Mouse (Mus musculus) left cerebral cortex, adult 9 months (tissue): ENCODE measurements around the gene Sigmar1.
A peak's percentile ranks its signal among the peaks of the same experiment; 100 is the strongest.
"Not testable (repeated sequence)": the region's sequence is repeated elsewhere in the genome, so short reads cannot be mapped to it uniquely, and the experiment has no call there.

Experiments used
- DNase-seq, 2 experiments: peaks; one replicate each; pipeline ENCODE4 v3.0.0; 2022; ENCODE audit warnings: low spot score in 2 of 2

The Sigmar1 gene

GRCm38 (mm10) chr4:41711705-41712375, 44.1 kb downstream of the Sigmar1 start:
- no peak for DNase-seq

- no peak for DNase-seq
These were observed 45.7 kb downstream of the Sigmar1 start for GRCm38 (mm10) chr4:41710229-41710628.

GRCm38 (mm10) chr4:41708192-41708745, 47.7 kb downstream of the Sigmar1 start:
- DNase-seq, result peak in 1 of 2 experiments; percentile 63

GRCm38 (mm10) chr4:41707011-41707535, 48.9 kb downstream of the Sigmar1 start:
- peak; percentile 74 to 87 for DNase-seq

- no peak for DNase-seq
These were observed 49.8 kb downstream of the Sigmar1 start for GRCm38 (mm10) chr4:41705922-41706754.

- DNase-seq, result no peak
These were observed 51.3 kb downstream of the Sigmar1 start for GRCm38 (mm10) chr4:41704651-41705050.

- not testable (repeated sequence) for DNase-seq
These were observed 53.7 kb downstream of the Sigmar1 start for GRCm38 (mm10) chr4:41702226-41702625.

GRCm38 (mm10) chr4:41700224-41700623, 55.7 kb downstream of the Sigmar1 start:
- not testable (repeated sequence) for DNase-seq

- DNase-seq, result not testable (repeated sequence)
These were observed 56.2 kb downstream of the Sigmar1 start, which contains the start of gene Il11ra1 for GRCm38 (mm10) chr4:41699783-41700182. Gene Il11ra1, plus strand, starts transcription at chr4:41699989.

GRCm38 (mm10) chr4:41698421-41699016, 57.4 kb downstream of the Sigmar1 start:
- DNase-seq, result not testable (repeated sequence)

- peak in 1 of 2 experiments; percentile 86 for DNase-seq
These were observed 58.8 kb downstream of the Sigmar1 start, which contains the start of gene Cntfr for GRCm38 (mm10) chr4:41696930-41697841. Gene Cntfr, minus strand, starts transcription at chr4:41697089.

GRCm38 (mm10) chr4:41696452-41696851, 59.5 kb downstream of the Sigmar1 start:
- not testable (repeated sequence) for DNase-seq

GRCm38 (mm10) chr4:41695800-41696199, 60.2 kb downstream of the Sigmar1 start:
- not testable (repeated sequence) for DNase-seq

- DNase-seq, result not testable (repeated sequence)
These were observed 62.4 kb downstream of the Sigmar1 start for GRCm38 (mm10) chr4:41693511-41693910.

- not testable (repeated sequence) for DNase-seq
These were observed 65.9 kb downstream of the Sigmar1 start for GRCm38 (mm10) chr4:41690014-41690413.

- not testable (repeated sequence) for DNase-seq
These were observed 67.4 kb downstream of the Sigmar1 start for GRCm38 (mm10) chr4:41688562-41688961.
